Mouse (Mus musculus): Measurements from ENCODE around the gene Gpr132.
"Not testable (repeated sequence)": the region's sequence is repeated elsewhere in the genome, so short reads cannot be mapped to it uniquely, and the experiment has no call there.

The Gpr132 gene

DNA sequence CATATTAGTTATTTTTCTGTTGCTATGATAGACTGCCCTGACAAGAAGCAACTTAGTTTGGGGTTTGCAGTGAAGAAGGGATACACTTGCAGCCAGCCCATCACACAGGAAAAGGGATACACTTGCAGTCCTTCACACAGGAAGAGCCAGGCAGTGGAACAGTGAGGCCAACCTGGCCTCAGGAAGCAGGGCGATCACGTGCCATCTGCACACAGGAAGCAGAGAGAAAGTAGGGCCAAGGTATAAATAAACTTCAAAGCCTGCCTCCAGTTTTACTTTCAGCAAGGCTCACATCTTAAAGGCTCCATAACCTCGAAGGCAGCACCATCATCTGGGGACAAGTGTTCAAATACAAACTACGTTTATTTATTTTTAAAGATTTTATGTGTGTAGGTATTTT is 44.8 kb downstream of the Gpr132 start:
- in situ Hi-C loops (cut with MboI; ENCODE audit: low sequenced_read_pairs): no loop called here

DNA sequence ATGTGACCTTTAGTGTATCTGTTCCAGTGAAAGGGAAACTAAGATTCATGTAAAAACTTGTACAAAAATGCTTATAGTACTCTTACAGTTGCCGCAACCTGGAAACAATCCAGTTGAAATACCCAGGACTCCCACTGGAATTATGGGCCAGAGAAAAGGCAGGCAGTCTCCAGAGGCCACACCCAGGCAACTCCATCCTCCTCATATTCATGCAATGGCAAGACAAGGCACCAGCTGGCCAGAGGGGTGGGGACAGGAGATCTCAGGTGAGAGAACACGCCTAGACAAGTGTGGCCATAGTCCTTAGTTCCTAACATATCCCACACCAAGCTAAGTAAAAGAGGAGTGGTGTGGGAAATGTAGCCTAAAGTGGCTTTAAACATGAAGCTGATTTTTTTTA is 45.4 kb downstream of the Gpr132 start:
- in situ Hi-C loops (cut with MboI; ENCODE audit: low sequenced_read_pairs): no loop called here

DNA sequence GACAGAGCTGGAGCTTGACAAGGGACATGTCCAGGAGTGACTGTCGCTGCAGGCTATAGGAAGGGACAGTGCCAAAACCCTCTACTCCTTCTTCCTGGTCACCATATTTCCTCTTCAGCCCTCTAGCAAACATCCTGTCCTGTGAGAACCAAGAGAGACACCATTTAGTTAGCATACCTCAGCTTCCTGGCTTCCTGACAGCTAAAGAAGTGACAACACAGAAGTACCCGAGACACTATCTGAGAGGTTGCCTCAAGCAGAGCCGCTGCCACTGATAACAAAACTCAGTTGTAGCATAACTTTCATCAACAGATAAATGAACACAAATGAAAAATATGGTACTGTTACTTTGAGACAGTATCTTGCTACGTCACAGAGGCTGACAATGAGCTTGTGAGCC is 46.1 kb downstream of the Gpr132 start:
- in situ Hi-C loops (cut with MboI; ENCODE audit: low sequenced_read_pairs): no loop called here

DNA sequence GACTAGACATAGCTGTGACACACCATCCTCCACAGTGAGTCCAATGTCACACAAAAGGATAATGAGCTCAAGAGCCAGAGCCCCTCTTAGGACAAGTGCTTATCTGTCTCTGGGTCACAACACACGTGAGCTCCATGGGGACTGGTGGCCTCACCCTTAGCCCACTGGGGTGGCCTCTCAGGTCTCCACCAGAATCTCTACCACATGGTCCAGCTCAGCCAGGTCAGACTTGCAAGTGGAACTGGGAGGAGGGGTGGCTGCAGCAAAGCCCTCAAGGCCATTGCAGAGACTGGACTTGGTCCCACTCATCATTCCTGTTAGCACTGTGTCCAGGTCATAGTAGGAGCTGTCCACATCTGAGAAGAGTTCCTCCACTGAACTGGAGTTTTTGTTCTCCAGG is 46.8 kb downstream of the Gpr132 start:
- in situ Hi-C loops (cut with MboI; ENCODE audit: low sequenced_read_pairs): no loop called here

DNA sequence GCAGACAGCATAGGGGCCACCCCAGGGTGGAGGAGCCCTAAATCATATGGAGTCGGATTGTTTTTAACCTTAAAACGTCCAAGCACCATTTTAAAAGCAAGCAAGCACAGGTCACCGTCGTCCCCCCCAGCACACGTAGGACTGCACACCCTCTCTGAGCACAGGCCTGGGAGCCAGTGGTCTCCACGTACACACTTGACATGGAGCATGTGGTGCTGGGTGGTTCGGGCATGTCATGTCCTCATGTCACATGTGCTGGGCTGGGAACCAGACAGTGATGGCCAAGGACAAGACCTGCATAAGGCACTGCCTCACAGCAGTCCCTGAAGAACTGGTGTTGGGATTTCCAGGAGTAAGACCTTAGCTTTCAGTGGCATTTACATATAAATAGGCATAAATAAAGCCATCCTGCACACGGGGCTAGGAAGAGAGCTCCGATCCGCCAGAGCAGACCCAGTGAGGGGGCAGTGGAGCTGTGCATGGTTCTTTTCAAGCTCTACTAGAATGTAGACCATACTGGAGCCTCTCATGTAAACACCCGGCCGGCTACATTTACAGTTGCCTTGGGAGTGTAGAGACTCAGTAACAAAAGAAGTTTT is 47.5 kb downstream of the Gpr132 start:
- in situ Hi-C loops (cut with MboI; ENCODE audit: low sequenced_read_pairs): no loop called here

DNA sequence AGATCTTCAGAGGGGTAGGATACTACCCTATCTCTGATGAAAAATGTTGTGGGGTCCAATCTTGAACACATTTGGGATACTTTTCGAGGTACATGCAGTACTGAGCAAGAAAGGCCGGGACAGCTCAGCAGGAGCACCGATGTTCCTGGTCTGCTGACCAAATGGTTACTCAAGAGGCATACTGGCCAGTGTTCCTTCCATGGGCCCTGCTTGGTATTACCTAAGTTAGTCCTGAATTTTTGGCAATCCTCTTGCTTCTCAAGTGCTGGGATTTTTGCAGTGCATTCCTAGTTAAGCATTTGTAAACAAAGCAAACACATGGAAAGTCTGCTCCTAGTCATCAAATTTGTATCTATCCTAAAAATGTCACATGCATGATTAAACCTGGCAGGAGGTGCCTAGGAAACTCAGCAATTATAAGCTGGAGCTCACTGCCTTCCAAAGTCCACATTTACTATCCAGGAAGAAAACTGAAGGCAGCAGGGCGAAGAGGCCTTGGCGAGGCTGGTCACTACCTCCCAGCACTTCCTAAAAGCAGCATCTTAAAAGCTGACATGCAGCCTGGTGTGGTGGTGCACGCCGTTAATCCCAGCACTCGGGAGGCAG is 48.9 kb downstream of the Gpr132 start:
- in situ Hi-C loops (cut with MboI; ENCODE audit: low sequenced_read_pairs): no loop called here

DNA sequence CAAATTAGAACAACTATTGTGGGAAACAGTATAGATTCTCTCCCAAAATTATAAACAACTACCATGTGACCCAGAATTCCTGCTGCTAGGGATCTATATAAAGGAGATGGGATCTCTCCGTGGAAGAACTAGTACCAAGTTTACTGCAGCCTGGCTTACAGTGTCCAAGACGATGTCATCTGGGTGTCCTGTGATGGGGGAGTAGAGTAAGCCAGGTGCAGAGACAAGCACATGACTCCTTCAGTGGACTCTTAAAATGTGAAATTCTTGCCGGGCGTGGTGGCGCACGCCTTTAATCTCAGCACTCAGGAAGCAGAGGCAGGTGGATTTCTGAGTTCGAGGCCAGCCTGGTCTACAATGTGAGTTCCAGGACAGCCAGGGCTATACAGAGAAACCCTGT is 51.2 kb downstream of the Gpr132 start:
- in situ Hi-C loops (cut with MboI; ENCODE audit: low sequenced_read_pairs): not testable (repeated sequence)

DNA sequence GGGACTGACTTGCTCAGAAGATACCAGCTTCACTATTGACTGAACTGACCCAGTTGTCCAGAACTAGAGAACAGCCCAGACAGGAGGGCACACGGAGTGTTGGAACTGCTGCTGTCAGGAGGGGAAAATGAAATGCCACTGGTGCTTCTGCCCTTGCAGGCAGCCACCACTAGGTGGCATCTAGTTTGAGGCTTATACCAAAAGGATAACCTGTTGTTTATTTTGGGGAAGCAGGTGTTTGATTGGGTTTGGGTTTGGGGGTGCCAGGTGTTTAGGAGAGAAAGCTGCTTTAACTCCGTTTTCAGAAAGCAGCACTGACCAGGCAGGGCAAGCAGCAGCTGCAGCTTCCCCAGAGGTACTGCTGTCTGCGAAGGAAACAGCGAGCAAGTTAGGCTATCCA is 51.7 kb downstream of the Gpr132 start:
- in situ Hi-C loops (cut with MboI; ENCODE audit: low sequenced_read_pairs): no loop called here

DNA sequence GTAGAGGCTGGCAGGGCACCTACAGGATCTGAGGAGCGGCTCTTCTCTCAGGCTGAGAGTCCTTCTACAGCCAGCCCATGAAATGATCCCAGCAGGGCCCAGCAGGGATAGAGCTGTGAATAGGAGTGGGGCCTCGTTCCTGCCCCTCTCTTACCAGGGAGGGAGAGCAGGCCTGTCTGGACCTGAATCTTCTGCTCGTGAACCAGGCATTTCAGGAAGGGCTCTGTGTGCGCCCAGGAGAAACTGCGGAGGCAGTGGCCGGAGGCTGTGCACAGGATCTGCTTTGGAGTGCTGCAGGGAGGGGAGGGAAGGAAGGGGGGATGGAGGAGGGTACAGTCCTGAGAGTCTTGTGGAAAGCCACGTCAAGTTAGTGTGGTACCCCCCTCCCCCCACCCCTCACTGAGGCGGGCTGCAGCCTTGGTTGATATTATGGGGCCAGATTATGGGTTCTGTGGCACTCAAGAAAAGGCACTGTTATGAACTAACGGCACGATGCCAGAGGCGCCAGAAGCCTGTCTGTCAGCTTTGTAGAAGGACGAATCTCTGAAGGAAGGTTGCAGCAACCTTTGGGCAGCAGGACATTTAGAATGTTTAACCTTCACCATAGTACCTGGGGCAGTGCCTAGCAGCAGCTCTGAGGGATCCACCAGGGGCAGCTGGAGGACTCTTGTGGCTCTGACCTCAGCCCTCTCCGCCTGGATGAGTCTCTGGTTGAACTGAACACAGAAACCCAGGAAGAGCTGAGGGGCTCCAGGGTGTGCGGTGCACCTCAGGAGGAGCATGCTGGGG is 53.2 kb downstream of the Gpr132 start:
- in situ Hi-C loops (cut with MboI; ENCODE audit: low sequenced_read_pairs): no loop called here

DNA sequence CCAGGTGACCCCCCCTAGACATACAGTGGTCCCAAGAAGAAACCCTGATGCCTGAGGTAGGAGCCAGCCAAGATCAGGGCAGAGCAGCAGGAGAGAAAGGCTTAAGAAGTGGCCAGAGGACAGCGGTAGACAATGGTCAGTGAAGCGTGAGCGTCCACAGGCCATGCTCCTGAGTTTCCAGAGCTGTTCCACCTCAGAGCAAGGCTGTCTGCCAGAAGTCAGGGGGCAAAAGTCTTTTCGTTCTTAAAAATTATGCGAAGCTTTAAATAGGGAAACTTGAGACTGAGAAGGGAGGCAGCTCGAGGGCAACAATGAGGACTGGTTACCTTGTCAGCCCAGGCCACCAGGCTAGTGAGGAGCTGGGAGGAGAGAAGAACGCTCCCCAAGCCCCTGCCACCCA is 54.7 kb downstream of the Gpr132 start:
- in situ Hi-C loops (cut with MboI; ENCODE audit: low sequenced_read_pairs): no loop called here

DNA sequence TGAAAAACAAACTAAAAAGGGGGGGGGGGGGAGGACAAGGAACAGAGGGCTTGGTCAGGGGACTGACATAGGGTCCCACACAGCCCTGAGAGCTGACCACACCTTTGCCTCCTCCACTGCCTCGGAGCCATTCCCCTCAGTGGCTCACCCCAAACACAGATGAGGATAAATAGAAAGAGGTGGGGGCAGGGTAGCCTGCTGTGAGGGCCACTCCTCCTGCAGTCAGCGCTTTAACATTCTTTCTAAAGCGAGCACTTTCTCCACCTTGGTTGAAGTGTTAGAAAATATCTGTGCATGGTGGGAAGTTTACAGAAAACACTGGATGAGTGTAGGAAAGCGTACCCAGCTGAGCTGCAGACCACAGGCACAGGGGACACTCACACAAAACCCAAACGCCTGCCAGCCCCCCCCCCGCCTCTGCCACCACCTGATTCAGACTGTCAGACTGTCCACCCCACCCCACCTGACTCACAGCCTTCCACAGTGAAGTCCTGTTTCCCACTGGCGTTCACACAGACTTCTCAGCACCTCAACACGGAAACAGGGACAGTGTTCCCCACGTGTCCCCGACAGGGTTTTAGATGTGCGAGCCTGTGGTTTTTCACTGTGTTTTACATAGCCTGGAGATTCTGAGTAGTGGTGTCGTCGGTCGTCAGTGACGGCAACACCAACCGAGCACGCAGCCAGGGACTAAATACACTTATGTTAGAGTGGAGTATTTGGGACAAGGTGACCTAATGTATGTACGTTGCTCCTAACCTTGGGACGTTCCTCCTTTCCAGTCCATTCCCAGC is 57.7 kb downstream of the Gpr132 start:
- in situ Hi-C loops (cut with MboI; ENCODE audit: low sequenced_read_pairs): no loop called here

DNA sequence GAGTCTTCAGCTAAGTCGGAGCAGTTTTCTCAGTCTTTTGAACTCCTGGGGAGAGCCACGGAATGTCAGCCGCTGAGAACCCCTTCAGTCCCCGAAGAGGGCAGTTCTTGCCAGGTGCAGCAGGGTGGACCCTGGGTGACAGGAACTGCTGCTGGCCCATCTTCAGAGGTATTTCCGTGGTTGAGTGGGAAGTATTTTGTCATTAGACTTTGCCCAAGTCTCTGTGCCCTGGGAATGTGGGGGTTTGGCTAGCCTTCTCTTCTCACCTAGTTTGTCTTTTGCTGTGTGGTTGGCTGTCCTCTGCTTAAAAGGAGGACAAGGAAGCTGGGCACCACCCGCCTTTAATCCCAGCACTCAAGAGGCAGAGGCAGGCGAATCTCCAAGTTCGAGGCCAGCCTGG is 58.4 kb downstream of the Gpr132 start:
- in situ Hi-C loops (cut with MboI; ENCODE audit: low sequenced_read_pairs): no loop called here

DNA sequence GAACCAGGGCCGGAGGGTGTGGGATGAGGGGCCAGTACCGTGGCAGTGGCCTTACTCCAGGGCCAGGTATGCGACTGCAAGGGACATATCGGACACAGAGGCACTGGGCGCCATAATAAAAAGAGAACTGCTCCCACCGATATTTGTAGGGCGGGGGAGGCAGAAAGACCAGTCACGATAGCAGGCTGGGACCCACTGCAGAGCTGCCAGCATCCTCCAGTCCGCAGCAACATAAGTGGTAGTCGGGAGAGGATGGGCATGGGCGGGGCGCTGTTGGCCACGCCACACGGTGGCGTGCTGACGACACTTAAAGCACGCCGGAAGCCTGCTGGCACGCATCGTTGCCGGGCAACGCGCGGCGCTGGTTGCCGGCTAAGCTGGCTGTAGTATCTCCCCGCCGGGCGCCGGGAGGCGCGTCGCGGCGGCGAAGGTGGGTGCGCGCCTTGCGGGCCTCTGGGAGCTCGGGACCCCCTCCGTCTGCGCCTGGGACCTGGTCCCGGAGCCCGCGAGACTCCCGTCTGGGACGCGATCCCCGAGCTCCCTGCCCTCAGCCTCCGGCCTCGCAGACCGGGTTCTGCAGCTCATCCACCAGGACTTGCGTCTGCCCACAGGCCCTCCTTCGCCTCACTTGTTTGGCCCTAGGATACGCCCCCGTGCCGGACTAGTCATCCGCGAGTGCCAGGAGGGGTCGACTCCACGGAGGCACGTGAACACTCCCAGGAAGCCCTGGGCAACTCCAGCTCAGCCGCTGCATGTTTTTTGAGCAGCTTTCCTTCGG is 59.3 kb downstream of the Gpr132 start, which contains the start of gene Clba1:
Clba1 (plus strand) TSS at position 351 of the 778 bp plus-strand sequence.
- in situ Hi-C loops (cut with MboI; ENCODE audit: low sequenced_read_pairs): no loop called here

DNA sequence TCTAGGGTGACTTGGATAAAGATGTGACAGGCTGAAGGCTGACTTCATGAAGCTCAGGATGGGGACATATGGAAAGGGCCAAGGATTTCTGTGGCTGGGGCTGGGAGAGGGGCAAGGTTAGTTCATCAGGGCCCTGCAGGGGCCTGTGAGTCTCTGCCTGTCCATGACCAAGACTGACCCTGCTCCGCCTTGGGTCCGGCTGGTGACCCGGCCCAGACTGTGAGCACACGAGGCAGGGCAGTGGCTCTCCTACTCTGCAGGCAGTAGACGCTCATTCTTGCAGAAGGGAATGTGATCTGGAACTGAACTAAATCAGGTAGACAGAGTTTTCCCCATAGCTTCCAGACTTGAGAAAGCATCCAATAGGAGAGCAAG is 59.8 kb downstream of the Gpr132 start:
- in situ Hi-C loops (cut with MboI; ENCODE audit: low sequenced_read_pairs): no loop called here

DNA sequence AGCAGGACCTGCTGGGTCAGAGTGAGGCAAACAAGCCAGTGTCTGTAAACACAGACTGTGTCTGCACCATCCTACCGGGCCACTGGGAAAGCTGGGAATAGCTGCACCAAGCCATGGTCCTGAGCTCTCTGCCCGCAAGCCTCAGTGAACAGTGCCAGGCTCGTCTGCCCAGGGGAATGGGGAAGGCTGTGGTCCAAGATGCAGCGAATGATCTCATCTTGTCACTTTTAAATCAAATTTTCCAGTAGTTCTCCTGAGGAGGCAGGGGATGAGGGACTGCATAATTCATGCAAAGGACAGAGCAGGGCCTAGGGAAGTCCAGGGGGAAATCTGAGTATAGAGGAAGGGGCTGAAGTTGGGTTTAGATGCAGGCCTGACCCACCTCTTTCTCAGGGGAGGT is 60.2 kb downstream of the Gpr132 start:
- in situ Hi-C loops (cut with MboI; ENCODE audit: low sequenced_read_pairs): no loop called here

DNA sequence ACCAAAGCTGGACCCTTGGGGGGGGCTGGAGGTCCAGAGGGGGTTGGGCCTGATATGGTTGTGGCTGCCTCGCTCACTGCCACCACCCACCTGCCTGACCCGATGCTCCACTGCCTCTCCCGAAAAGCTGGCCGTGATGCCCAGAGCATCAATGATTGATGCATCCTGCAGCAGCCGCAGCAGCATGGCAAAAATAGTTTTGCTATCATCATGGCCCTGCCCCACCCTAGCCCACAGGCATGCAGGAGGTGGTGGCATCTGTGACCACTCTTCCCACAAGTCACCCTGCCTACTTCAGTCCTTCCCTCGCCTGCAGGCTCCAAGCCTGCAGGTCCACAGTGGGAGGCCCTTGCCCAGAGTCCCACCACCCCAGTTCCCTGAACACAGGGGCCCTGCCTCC is 62.0 kb downstream of the Gpr132 start:
- in situ Hi-C loops (cut with MboI; ENCODE audit: low sequenced_read_pairs): no loop called here

DNA sequence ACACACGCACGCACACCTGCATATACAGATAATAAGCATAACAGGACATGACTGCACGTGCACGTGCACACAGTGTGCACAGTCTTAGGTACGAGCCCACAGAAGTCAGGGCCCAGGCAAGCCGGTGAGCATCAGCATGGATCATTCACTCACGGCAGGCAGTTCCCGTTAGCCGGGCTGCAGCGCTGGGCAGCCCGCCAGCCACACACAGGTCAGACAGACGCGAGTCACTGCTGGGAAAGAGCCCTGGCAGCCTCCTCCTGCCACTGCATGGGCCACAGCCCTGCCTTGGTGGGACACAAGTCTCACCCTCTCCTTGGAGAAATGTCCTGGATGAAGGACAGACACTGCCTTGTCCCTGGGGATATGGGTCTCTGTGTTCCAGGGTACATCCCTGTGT is 64.0 kb downstream of the Gpr132 start:
- in situ Hi-C loops (cut with MboI; ENCODE audit: low sequenced_read_pairs): no loop called here

DNA sequence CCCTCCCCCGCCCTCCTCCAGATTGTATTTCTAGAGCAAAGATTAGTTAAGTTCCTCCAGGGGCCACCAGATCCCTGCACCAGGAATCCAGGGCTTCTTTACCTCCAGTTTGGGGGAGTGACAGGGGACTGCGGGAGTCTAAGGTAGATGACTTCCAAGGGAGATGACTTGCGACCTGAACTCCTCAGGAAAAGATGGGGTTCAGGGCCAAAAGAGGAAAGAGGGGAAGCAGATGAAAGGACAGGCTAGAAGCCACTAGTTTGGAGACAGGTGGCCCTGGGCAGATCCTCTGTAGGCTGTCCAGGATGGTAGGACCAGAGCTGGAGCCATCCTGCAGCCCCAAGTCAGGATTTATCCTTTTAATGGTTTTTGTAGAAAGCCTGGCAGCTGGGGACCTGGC is 65.1 kb downstream of the Gpr132 start:
- in situ Hi-C loops (cut with MboI; ENCODE audit: low sequenced_read_pairs): no loop called here

DNA sequence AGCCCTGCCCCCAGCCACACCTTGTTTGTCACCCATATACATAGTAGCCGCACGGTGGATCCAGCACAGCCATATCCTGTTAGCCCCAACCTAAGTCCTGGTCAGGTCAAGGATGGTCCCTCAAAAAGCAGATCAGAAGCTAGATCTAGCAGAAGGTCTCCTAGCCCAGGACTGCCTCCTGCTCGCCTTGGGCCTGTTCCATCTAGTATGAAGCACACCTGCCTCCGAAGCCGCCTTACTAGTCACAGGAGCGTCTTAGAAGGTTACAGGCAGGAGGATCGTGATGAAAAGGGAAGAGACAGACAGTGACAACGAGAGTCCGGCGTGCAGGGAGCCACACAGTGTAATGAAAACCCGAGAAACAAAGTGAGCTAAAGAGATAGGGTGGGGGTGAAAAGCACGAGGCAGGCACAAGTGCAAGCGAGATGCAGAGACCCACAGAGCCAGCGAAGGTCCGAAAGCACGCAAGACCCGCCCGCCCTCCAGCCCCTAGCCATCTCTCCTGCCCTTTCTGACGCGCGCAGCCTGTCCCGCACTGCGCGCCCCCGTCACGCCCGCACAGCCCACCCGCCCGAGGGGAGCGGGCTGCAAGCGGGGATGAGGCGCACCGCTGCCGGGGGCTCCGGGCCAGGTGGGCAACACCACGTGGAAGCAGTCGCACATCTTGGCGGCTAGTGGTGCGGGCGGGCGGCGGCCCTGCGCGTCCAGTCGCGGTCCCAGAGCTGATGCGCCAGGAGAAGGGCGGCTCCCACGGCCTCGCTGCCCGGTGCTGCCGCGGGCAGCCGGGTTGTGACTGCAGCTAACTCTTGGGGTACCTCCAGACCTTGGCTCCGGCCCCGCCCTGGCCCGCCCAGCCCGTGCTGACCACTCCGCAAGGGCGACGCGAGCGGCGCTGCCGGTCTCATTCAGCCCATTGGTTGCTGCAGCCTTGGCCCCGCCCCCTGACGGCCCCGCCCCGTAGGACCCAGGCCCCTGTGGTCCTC is 65.9 kb downstream of the Gpr132 start, which contains the start of gene Ahnak2:
Ahnak2 (minus strand) TSS at position 794 of the 983 bp plus-strand sequence.
- in situ Hi-C loops (cut with MboI; ENCODE audit: low sequenced_read_pairs): no loop called here

Data from CH12F3 (cell line).